Mouse (Mus musculus) hindbrain, postnatal 0 days (tissue): ENCODE data around the gene Mnat1. TPM values are rescaled to one million over a fixed set of nuclear protein-coding genes. Genes with fewer than 3 reads are reported as not detected.

Experiments
- ATAC-seq: fragments of 200-750 bp; cut with Nextera tagmentation; 2 replicates; pipeline ENCODE4 v1.8.0; 2017; ENCODE audit warnings: mild to moderate bottlenecking, moderate TSS enrichment, moderate library complexity
- DNase-seq: peaks from one replicate; pipeline ENCODE4 v3.0.0-alpha.2; 2015; ENCODE audit warnings: low spot score
- H3K27ac ChIP-seq: fragments of 300-500 bp; sonication (generic); 2 replicates; pipeline ENCODE4 v1.5.1; 2014; ENCODE audit warnings: mild to moderate bottlenecking
- H3K27me3 ChIP-seq: fragments of 300-500 bp; sonication (generic); 2 replicates; pipeline ENCODE4 v1.6.1; 2014; ENCODE audit warnings: low read length, mixed read lengths; ENCODE audit not compliant: insufficient read depth
- H3K36me3 ChIP-seq: fragments of 300-500 bp; sonication (generic); 2 replicates; pipeline ENCODE4 v1.6.1; 2014; ENCODE audit warnings: low read length, mixed read lengths; ENCODE audit not compliant: insufficient read depth
- H3K4me1 ChIP-seq: fragments of 300-500 bp; sonication (generic); 2 replicates; pipeline ENCODE4 v1.6.1; 2014; ENCODE audit warnings: antibody characterized with exemption, low read length, mixed read lengths; ENCODE audit not compliant: insufficient read depth
- H3K4me2 ChIP-seq: fragments of 300-500 bp; sonication (generic); 2 replicates; pipeline ENCODE4 v1.6.1; 2014; ENCODE audit warnings: low read depth, mild to moderate bottlenecking, low read length, moderate library complexity, mixed read lengths
- H3K4me3 ChIP-seq: fragments of 300-500 bp; sonication (generic); 2 replicates; pipeline ENCODE4 v1.5.1; 2014; ENCODE audit warnings: low read length
- H3K9ac ChIP-seq: fragments of 300-500 bp; sonication (generic); replicated peaks from 2 replicates; pipeline ENCODE4 v1.6.1; 2014; ENCODE audit warnings: mild to moderate bottlenecking, low read length, moderate library complexity, mixed read lengths
- H3K9me3 ChIP-seq: fragments of 300-500 bp; sonication (generic); 2 replicates; pipeline ENCODE4 v1.6.1; 2016; ENCODE audit warnings: low read length, mixed read lengths
- CTCF ChIP-seq: IDR thresholded peaks from 2 replicates; pipeline ENCODE4 v1.5.1; 2016; ENCODE audit warnings: antibody characterized with exemption, control low read depth, low read depth
- WGBS: fragments of 180-500 bp; shearing (Covaris S2); extraction: QIAGEN DNeasy Blood & Tissue Kit; methylation state at CpG from one replicate; pipeline ENCODE4 v1.1.7; 2014; 5-methylcytosine and 5-hydroxymethylcytosine counted together
- polyA plus RNA-seq: library from polyadenylated mRNA; unstranded; fragments of >200 nt; fragmentation: Nextera tagmentation; extraction: Ambion mirVana; gene quantifications from 2 replicates; pipeline ENCODE4 v1.2.1, GENCODE M21; 2015
- total RNA-seq: library from RNA; depleted of rRNA; stranded (reverse); fragments of >200 nt; gene quantifications from 2 replicates; pipeline ENCODE4 v1.2.3, GENCODE M21; 2014

The Mnat1 gene
- total and polyA plus RNA-seq, 2 experiments from 2014 or later, result 17.4 to 17.6 TPM

GRCm38 (mm10) chr12:73255006-73255405 lies 131.5 kb downstream of the Mnat1 start:
- H3K4me1 ChIP-seq, result no peaks in the 10 kb centered on the region
- no peak for ATAC-seq
- H3K4me3 ChIP-seq, result no peak overlapping the region
- no peak for DNase-seq
- no peak overlapping the region for H3K4me2 ChIP-seq
- WGBS, result 54% methylated on average over 2 of the region's 2 CpGs
- H3K27me3 ChIP-seq, result no peaks in the 10 kb centered on the region
- no peak for TF ChIP-seq CTCF
- H3K27ac ChIP-seq, result no peak overlapping the region
- H3K9me3 ChIP-seq, result no peaks in the 10 kb centered on the region
- no peak overlapping the region for H3K9ac ChIP-seq
- H3K36me3 ChIP-seq, result no peaks in the 10 kb centered on the region

- Histone ChIP-seq H3K4me2 (no peak overlapping the region), H3K9me3 (no peaks in the 10 kb centered on the region), H3K27ac (no peak overlapping the region), H3K9ac (no peak overlapping the region), H3K4me1 (no peaks in the 10 kb centered on the region), H3K4me3 (no peak overlapping the region), H3K36me3 (no peaks in the 10 kb centered on the region), H3K27me3 (no peaks in the 10 kb centered on the region)
- DNase-seq (no peak), ATAC-seq (no peak)
- 93% methylated on average over 6 of the region's 6 CpGs for WGBS
- no peak for TF ChIP-seq CTCF
These were observed 135.8 kb downstream of the Mnat1 start for GRCm38 (mm10) chr12:73259269-73259668.

GRCm38 (mm10) chr12:73260339-73260738 lies 136.8 kb downstream of the Mnat1 start:
- WGBS, result 89% methylated on average over 1 of the region's 1 CpGs
- Histone ChIP-seq H3K4me3 (no peak overlapping the region), H3K9me3 (no peaks in the 10 kb centered on the region), H3K4me1 (no peaks in the 10 kb centered on the region), H3K36me3 (no peaks in the 10 kb centered on the region), H3K27me3 (no peaks in the 10 kb centered on the region), H3K27ac (no peak overlapping the region), H3K9ac (no peak overlapping the region), H3K4me2 (no peak overlapping the region)
- TF ChIP-seq CTCF, result no peak
- ATAC-seq (no peak), DNase-seq (no peak)

DNA sequence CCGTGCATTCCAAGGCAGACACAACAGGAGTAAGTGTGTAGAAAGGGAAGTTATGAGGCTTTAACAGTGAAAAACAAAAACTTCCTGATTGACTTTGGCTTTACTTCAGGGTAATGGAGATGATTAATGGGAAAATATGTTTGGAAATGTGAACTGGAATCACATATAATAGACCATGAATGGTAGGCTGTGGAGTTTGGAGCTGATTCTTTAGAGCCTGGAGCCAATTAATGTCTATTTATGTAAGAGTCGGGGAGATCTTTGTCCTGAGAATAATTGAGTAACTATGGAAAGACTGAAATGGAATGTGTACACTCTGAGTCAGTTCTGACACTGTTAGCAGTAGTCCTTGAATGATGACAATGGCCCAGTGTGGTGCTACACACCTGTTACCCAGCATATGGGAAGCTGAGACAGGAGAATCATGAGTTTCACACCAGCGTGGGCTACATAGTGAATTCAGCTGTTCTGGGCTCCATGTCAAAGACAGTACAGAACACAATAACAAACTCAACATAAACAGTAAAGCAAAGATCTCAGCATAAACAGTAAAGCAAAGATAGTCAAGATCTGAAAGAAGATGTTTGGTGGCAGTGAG lies 142.0 kb downstream of the Mnat1 start:
- no peaks in the 10 kb centered on the region for H3K9me3 ChIP-seq
- no peak overlapping the region for H3K4me2 ChIP-seq
- no peak for TF ChIP-seq CTCF
- WGBS, result 51% methylated on average over 3 of the region's 3 CpGs
- DNase-seq (no peak), ATAC-seq (no peak)
- no peaks in the 10 kb centered on the region for H3K36me3 ChIP-seq
- no peaks in the 10 kb centered on the region for H3K27me3 ChIP-seq
- no peak overlapping the region for H3K9ac ChIP-seq
- H3K27ac ChIP-seq, result no peak overlapping the region
- no peak overlapping the region for H3K4me3 ChIP-seq
- no peaks in the 10 kb centered on the region for H3K4me1 ChIP-seq

DNA sequence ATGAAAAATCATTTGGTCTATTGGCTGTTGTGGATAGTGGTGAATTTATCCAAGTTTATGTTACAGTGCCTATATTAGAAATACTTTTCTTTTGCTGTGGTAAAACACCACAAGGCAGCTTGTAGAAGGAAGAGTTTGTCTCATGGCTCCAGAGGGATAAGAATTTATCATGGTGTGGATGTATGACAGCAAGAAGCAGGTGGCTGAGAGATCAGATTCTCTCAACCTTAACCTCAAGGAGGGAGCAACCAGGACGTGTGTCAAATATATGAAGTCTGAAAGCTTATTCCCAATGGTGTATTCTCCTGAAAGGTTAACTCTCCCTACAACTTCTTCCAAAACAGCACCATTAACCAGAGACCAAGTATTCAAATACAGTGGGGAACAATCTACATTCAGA lies 143.1 kb downstream of the Mnat1 start:
- Histone ChIP-seq H3K4me1 (no peaks in the 10 kb centered on the region), H3K4me3 (no peak overlapping the region), H3K36me3 (no peaks in the 10 kb centered on the region), H3K9ac (no peak overlapping the region), H3K4me2 (no peak overlapping the region), H3K27me3 (no peaks in the 10 kb centered on the region), H3K27ac (no peak overlapping the region), H3K9me3 (no peaks in the 10 kb centered on the region)
- TF ChIP-seq CTCF, result no peak
- WGBS, result 78% methylated on average over 1 of the region's 1 CpGs
- no peak for ATAC-seq
- DNase-seq, result no peak

- WGBS, result 48% methylated on average over 1 of the region's 1 CpGs
- H3K9me3 ChIP-seq, result no peaks in the 10 kb centered on the region
- no peak for TF ChIP-seq CTCF
- no peak overlapping the region for H3K4me3 ChIP-seq
- H3K4me1 ChIP-seq, result no peaks in the 10 kb centered on the region
- no peak overlapping the region for H3K9ac ChIP-seq
- no peak overlapping the region for H3K4me2 ChIP-seq
- ATAC-seq (no peak), DNase-seq (no peak)
- no peaks in the 10 kb centered on the region for H3K27me3 ChIP-seq
- H3K36me3 ChIP-seq, result no peaks in the 10 kb centered on the region
- no peak overlapping the region for H3K27ac ChIP-seq
These were observed 145.0 kb downstream of the Mnat1 start for GRCm38 (mm10) chr12:73268497-73268896.

GRCm38 (mm10) chr12:73269531-73269930 lies 146.0 kb downstream of the Mnat1 start:
- H3K27me3 ChIP-seq, result no peaks in the 10 kb centered on the region
- no peak overlapping the region for H3K27ac ChIP-seq
- 85% methylated on average over 3 of the region's 3 CpGs for WGBS
- ATAC-seq (no peak), DNase-seq (no peak)
- no peak for TF ChIP-seq CTCF
- H3K4me2 ChIP-seq, result no peak overlapping the region
- no peak overlapping the region for H3K9ac ChIP-seq
- H3K4me1 ChIP-seq, result no peaks in the 10 kb centered on the region
- H3K9me3 ChIP-seq, result no peaks in the 10 kb centered on the region
- no peak overlapping the region for H3K4me3 ChIP-seq
- no peaks in the 10 kb centered on the region for H3K36me3 ChIP-seq
